Mouse (Mus musculus): ENCODE measurements around the gene Rxfp1. TPM values are rescaled to one million over a fixed set of nuclear protein-coding genes. Genes with fewer than 3 reads are reported as not detected.
A peak's percentile ranks its signal among the peaks of the same experiment; 100 is the strongest.

Gene Rxfp1
- polyA plus RNA-seq, 1 experiment from 2014 or later = not detected

DNA sequence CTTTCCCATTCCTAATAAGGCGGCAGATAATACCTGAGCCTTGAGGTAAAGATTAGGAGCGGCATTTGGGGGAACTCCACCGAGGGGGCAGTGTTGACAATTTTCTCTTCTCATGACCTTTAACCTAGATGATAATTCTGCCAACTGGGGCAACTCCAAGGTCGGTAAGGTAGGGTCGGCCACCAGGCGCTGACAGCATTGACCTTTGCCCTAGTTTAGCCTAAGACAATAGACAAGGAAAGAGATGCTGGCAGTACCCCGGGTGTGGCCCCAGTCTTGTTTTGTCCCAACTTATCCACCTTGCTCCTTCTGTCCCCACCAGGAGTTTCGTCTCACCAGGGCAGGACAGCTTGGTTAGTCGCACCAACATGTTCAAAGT lies 109.5 kb downstream of the Rxfp1 start:
- Histone ChIP-seq H3K4me3 (ENCODE audit: low read length) (peak overlapping the region; percentile 83), H3K27me3 (ENCODE audit: insufficient read depth, low read length) (no peaks in the 10 kb centered on the region), H3K4me2 (replicated peaks; ENCODE audit: low read depth, low read length) (peak overlapping the region; percentile 90), H3K4me1 (ENCODE audit: insufficient read depth, low read length) (peaks cover 12% of the 10 kb centered on the region), H3K36me3 (ENCODE audit: insufficient read depth, low read length) (peaks cover 19% of the 10 kb centered on the region), H3K27ac (ENCODE audit: low read length) (peak overlapping the region; percentile 73), H3K9me3 (ENCODE audit: low read length) (peaks cover 10% of the 10 kb centered on the region; the same call in 1 of the 2 replicates), H3K9ac (replicated peaks; ENCODE audit: low read length) (peak overlapping the region; percentile 70)
- ATAC-seq (ENCODE audit: low FRiP score, low TSS enrichment) = no peak
- 0% methylated on average over 9 of the region's 9 CpGs for WGBS

GRCm38 (mm10) chr3:79627484-79628181 lies 110.0 kb downstream of the Rxfp1 start:
- H3K4me3 ChIP-seq (ENCODE audit: low read length) = peak overlapping the region; percentile 83
- 26% methylated on average over 10 of the region's 10 CpGs for WGBS
- H3K4me2 ChIP-seq (replicated peaks; ENCODE audit: low read depth, low read length) = peak overlapping the region; percentile 90
- H3K27ac ChIP-seq (ENCODE audit: low read length) = peak overlapping the region; percentile 73
- ATAC-seq (ENCODE audit: low FRiP score, low TSS enrichment) = no peak
- peak overlapping the region; percentile 70 for H3K9ac ChIP-seq (replicated peaks; ENCODE audit: low read length)
- H3K4me1 ChIP-seq (ENCODE audit: insufficient read depth, low read length) = peaks cover 12% of the 10 kb centered on the region
- peaks cover 8% of the 10 kb centered on the region; the same call in 1 of the 2 replicates for H3K9me3 ChIP-seq (ENCODE audit: low read length)
- H3K36me3 ChIP-seq (ENCODE audit: insufficient read depth, low read length) = peaks cover 16% of the 10 kb centered on the region
- H3K27me3 ChIP-seq (ENCODE audit: insufficient read depth, low read length) = no peaks in the 10 kb centered on the region

DNA sequence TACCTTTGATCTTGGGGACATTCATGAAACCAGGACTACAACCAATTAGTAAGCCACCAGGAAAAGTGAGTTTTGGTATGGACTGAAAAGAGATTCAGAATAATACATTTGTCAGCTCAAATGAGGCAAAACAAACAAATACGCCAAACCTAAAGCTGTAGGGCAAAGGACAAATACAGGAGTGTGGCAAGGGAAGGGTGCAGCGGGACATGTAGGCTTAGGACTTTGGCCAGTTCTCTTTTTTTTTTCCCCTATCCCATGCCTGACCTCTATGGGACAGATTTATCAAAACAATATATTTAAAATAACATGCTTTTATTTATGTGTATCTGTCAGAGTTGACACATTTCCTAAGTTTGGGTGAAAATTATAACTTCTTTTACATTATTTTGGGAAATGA lies 127.8 kb downstream of the Rxfp1 start:
- Histone ChIP-seq H3K4me1 (ENCODE audit: insufficient read depth, low read length) (no peaks in the 10 kb centered on the region), H3K36me3 (ENCODE audit: insufficient read depth, low read length) (peaks cover 28% of the 10 kb centered on the region), H3K27ac (ENCODE audit: low read length) (no peak overlapping the region), H3K4me3 (ENCODE audit: low read length) (no peak overlapping the region), H3K27me3 (ENCODE audit: insufficient read depth, low read length) (no peaks in the 10 kb centered on the region), H3K9me3 (ENCODE audit: low read length) (0 out of 2 replicates have a peak, but pooled peaks cover 4% of the 10 kb centered on the region), H3K9ac (replicated peaks; ENCODE audit: low read length) (no peak overlapping the region), H3K4me2 (replicated peaks; ENCODE audit: low read depth, low read length) (no peak overlapping the region)
- no peak for ATAC-seq (ENCODE audit: low FRiP score, low TSS enrichment)
- WGBS = 93% methylated on average over 2 of the region's 2 CpGs

- no peaks in the 10 kb centered on the region for H3K9me3 ChIP-seq (ENCODE audit: low read length)
- no peak overlapping the region for H3K27ac ChIP-seq (ENCODE audit: low read length)
- no peaks in the 10 kb centered on the region for H3K27me3 ChIP-seq (ENCODE audit: insufficient read depth, low read length)
- no peak overlapping the region for H3K4me2 ChIP-seq (replicated peaks; ENCODE audit: low read depth, low read length)
- H3K4me3 ChIP-seq (ENCODE audit: low read length) = no peak overlapping the region
- peaks cover 12% of the 10 kb centered on the region for H3K4me1 ChIP-seq (ENCODE audit: insufficient read depth, low read length)
- ATAC-seq (ENCODE audit: low FRiP score, low TSS enrichment) = no peak
- H3K36me3 ChIP-seq (ENCODE audit: insufficient read depth, low read length) = peaks cover 49% of the 10 kb centered on the region
- H3K9ac ChIP-seq (replicated peaks; ENCODE audit: low read length) = no peak overlapping the region
- 90% methylated on average over 7 of the region's 7 CpGs for WGBS
These were observed 142.2 kb downstream of the Rxfp1 start for GRCm38 (mm10) chr3:79595468-79595867.

- Histone ChIP-seq H3K27ac (ENCODE audit: low read length) (peak overlapping the region; percentile 84), H3K9me3 (ENCODE audit: low read length) (no peaks in the 10 kb centered on the region), H3K4me2 (replicated peaks; ENCODE audit: low read depth, low read length) (peak overlapping the region; percentile 77), H3K4me3 (ENCODE audit: low read length) (peak overlapping the region; percentile 84), H3K36me3 (ENCODE audit: insufficient read depth, low read length) (peaks cover 25% of the 10 kb centered on the region), H3K27me3 (ENCODE audit: insufficient read depth, low read length) (no peaks in the 10 kb centered on the region), H3K4me1 (ENCODE audit: insufficient read depth, low read length) (peaks cover 12% of the 10 kb centered on the region), H3K9ac (replicated peaks; ENCODE audit: low read length) (peak overlapping the region; percentile 87)
- ATAC-seq (ENCODE audit: low FRiP score, low TSS enrichment) = no peak
- WGBS = 3% methylated on average over 15 of the region's 15 CpGs
These were observed 145.7 kb downstream of the Rxfp1 start for GRCm38 (mm10) chr3:79591793-79592471.

Other genes starting within 250 kb of the Rxfp1 start
- gene Fnip2, start 170.1 kb downstream of the Rxfp1 start, polyA plus RNA-seq (2015; fragmentation: Nextera tagmentation; extraction: Ambion mirVana) = 3.2 and 3.8 TPM in 2 replicates
- gene Ppid, start 146.5 kb downstream of the Rxfp1 start, polyA plus RNA-seq (2015; fragmentation: Nextera tagmentation; extraction: Ambion mirVana) = 160 and 165 TPM in 2 replicates
- gene 4930579G24Rik, start 108.8 kb downstream of the Rxfp1 start, polyA plus RNA-seq (2015; fragmentation: Nextera tagmentation; extraction: Ambion mirVana) = 29.4 and 30.1 TPM in 2 replicates
- 85.0 and 85.3 TPM in 2 replicates for gene Etfdh, start 108.4 kb downstream of the Rxfp1 start, polyA plus RNA-seq (2015; fragmentation: Nextera tagmentation; extraction: Ambion mirVana)
- 6.8 and 7.2 TPM in 2 replicates for gene Tmem144, start 114.9 kb upstream of the Rxfp1 start, polyA plus RNA-seq (2015; fragmentation: Nextera tagmentation; extraction: Ambion mirVana)
- gene Fam198b, start 146.7 kb upstream of the Rxfp1 start, polyA plus RNA-seq (2015; fragmentation: Nextera tagmentation; extraction: Ambion mirVana) = 12.3 and 13.0 TPM in 2 replicates